Mouse (Mus musculus) ES-Bruce4 (cell line): ENCODE results near the gene Fam222b.

ENCODE experiments used
- CTCF ChIP-seq: IDR thresholded peaks from one replicate; pipeline ENCODE4 v1.8.1; 2011; ENCODE audit warnings: low read depth, low read length
- POLR2A ChIP-seq: IDR thresholded peaks from one replicate; pipeline ENCODE4 v1.8.1; 2011; ENCODE audit warnings: low read length; ENCODE audit not compliant: insufficient read depth

DNA sequence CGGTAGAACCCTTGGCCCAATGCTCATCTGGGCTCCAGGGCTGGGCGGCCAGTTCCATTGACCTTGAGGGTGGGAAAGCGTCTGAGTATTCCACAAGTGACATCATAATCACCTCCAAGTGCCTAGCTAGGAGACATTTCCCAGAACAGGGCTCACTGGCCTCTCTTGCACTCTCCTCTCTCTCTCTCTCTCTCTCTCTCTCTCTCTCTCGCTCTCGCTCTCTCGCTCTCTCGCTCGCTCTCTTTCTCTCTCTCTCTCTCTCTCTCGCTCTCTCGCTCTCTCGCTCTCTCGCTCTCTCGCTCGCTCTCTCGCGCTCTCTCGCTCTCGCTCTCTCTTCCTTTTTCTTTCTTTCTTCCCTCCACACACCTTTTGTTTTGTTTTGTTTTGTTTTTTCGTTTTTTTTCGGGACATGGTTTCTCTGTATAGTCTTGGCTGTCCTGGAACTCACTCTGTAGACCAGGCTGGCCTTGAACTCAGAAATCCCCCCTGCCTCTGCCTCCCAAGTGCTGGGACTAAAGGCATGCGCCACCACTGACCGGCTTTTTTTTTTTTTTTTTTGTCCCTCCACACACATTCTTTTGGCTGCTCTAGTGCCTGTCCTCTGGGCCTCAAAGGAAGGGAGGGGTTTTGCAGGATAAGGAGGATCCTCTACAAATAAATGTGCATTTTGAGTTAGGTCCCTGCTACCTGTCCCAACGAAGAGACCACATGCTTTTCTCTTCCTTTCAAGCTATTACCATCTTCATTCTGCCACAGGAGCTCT, 100.8 kb downstream of the Fam222b start:
- no peak for TF ChIP-seq CTCF
- no peak for TF ChIP-seq POLR2A
